Mouse (Mus musculus): ENCODE measurements around the gene Slc51a. TPM values are rescaled to one million over a fixed set of nuclear protein-coding genes. Genes with fewer than 3 reads are reported as not detected.

The Slc51a gene
- 1 to 10 TPM; 2.3 TPM for total RNA-seq (2021)
- long read RNA-seq, experiment 1, partial matches to known transcripts: 0 of 4 reads
- long read RNA-seq, experiment 1, other reads (novel, unspliced or antisense): 0 of 4 reads
- long read RNA-seq, experiment 2, partial matches to known transcripts: 0 of 4 reads
- long read RNA-seq, experiment 2, other reads (novel, unspliced or antisense): 0 of 4 reads

DNA sequence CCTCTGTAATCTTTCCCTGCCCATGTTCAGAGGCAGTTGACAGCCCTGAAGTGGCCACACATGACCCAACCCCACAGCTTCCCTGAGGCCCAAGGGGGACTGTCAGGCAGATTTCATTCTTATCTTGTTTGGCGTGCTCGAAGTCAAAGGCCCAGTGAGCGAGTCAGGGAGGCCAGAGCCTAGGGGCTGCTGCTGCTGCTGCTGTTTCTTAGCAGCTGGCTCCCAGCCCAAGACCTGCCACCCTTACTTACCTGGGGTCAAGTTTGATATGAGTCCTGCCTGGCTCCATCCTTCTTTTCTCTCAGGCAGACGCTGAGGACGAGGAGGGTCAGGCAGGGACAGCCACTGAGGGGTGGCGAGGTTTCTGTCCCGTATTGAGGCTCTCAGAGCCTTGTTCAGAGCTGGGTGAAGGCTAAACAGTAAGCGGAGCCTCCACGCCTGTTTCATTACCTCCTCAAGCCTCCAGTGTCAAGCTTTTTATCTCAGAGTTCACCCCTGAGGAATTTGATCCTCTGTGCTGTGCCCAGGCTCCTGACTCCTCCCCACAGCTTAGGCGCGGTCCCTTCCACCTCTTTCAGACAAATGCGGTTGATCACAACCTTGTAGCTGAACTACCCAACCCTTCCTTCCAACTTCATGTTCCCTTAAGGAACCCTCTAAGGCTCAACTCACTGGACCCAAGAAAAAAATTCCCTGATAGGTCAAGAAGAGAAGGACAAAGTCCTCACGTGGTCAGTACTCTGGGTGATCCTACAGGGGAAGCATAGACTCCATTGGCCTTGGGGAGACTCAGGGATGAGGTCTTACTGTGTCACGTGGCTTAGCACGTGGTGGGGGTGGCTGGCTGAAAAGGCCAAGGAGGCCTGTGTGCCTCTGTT is at the start of gene Slc51a:
Gene Slc51a (minus strand): TSS at position 646 of the 878 bp plus-strand sequence.
- intact Hi-C loops (cut with DNase I): no loop called here
- DNase-seq: peak in 1 of 2 experiments; percentile 22

- intact Hi-C loops (cut with DNase I): no loop called here
- peak; percentile 17 to 38 for DNase-seq
These were observed 47.6 kb upstream of the Slc51a start for GRCm38 (mm10) chr16:32535157-32535751.

DNA sequence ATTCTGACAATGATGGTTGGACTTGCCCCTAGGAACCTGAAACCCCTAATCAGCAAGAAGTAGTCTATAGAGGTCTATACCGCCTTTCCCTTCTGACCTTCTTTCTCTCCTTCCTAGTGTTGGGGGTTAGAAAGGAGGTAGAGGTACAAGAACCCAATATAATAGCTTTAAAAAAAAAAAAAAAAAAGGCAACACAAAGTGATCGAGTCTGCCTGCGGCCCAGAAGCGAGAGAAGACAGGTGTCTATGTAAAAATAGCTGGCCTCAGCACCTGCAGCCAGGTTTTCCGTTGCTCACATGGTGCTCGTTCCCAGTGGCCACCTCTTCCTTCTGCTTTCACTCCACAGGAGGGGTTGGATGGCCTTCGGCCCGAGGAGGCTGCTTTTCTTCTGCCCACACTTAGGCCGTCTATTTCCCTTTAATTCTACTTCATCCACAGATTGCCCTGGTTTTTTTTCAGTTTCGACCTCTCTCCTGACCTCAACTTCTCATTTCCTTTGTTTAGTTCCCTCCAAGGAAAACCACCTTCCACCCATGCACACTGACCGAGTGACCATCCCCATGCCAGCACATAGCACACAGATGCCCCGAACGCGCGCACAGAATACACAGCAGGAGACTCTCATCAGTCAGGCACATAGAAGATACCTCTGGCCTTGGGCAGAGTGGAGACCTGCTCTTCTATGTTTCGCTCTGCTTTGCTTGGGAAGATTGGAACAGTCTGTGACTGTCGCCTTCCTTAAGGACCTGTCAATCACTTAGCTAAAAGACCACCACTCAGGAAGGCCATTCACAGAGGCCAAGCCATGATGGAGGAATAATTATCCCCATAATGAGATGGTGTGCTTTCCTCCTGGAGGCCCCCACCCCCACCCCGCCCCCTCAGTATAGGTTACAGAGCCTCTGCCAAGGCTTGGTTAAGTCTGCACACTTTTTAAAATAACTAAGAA is 45.5 kb upstream of the Slc51a start:
- intact Hi-C loops (cut with DNase I): no loop called here
- DNase-seq: no peak

DNA sequence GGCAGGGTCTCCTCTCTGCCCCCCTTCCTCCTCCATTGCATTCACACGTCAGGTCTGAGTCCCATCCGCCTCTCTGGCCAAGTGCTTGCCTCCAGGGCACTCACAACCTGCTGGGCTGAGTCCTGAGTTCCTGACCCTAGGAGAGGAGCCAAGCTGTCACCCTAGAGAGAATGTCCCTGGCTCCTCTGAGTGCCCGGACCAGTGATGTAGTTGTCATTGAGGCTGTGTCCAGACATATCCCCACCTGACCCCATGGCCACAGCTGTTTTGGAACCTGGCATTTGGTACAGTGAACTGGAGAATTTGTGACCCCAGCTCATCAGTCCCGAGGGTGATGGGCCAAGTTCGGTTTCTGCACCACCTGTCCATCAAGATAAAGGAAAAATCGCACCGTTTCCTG is 39.2 kb upstream of the Slc51a start:
- peak; percentile 23 to 48 for DNase-seq
- intact Hi-C loops (cut with DNase I): no loop called here

- intact Hi-C loops (cut with DNase I): no loop called here
- peak in 1 of 2 experiments; percentile 22 for DNase-seq
These were observed 36.6 kb upstream of the Slc51a start for GRCm38 (mm10) chr16:32524244-32524615.

DNA sequence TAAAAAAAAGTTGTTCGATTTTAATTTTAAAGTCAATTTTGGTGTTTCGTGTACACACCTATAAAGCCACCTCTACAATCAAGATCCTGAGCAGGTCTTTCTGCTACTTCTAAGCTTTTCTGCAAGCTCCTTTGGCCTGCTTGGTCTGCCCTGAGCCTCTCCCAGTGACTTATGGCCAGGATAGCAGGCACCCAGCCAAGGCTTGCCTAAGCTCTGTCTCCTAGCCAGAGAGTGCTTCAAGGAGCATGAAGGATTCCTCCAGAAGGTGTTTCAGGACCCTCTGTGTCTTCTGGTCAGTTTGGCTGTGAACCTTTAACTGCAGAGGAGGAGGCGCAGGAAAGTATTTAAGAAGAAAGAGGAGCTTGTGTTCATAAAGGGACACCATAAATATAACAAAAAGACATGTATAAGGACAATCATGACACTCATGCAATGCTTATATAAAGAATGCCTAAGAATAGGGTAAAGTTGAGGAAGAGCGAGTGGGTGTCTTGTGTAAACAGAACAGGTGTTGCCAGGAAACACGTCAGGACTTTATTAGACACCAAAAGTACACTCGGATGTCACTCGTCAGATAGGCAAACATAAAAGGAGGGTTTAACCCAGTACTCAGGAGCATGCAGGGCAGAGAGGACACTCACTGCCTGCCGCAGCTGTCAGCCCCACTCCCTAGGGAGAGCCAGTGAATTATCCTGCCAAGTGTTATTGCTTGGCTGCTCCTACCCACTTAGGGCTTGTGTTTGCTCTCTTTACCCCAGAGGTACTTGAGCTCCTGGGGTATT is 36.0 kb upstream of the Slc51a start:
- peak; percentile 67 to 71 for DNase-seq
- intact Hi-C loops (cut with DNase I): no loop called here

GRCm38 (mm10) chr16:32522578-32523194 is 35.0 kb upstream of the Slc51a start:
- DNase-seq: no peak
- intact Hi-C loops (cut with DNase I): no loop called here

DNA sequence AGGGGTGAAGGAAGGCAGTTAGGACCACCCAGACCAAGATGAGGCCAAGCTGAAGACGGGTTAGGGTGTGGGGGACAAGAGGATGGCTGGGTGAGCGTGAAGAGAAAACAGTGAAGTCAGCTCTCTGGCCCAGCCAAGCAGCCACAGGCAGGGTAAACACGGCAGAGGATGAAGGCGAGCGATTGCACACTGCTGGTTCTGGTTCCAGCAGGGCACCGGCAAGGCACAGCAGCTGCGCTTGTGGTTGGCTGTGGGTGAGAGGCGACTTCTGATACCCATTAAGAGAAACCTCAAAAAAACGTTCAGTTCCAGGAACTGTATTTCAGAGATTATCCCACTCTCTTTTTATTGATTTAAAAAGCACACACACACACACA is 32.7 kb upstream of the Slc51a start:
- no peak for DNase-seq

DNA sequence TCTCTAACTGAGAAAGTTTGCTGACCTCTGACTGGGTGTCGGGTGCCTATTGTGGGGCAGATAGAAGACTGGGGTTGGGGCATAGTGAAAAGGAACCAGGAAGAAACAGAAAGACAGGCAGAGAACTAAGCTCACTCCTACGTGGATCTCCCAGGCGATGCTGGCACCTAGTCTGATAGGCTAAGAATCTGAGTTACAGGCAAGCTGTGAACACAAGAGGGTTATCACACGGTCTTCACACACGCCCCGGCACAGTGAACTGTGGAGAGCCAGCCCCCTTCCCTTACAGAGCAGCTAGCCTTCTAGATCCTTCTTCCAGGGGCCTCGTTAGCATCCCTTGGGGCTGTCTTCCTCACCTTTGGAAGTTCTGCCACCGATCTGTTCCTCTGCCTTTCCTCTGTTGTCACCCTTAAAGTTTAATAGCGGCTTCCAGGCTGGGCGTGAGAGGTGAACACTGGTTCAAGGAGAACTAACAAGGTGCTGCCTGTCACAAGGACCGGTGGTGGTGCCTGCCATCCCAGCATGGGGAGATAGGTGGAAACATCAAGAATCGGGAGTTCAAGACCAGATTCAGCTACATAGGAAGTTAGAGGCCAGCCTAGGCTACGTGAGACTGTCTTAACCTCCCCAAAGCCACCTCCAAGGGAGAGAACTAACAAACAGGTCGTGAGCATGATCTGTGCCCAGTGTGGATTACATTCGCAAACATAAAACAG is 32.1 kb upstream of the Slc51a start:
- intact Hi-C loops (cut with DNase I): no loop called here

More for the DNA sequence above, 32.7 kb upstream of the Slc51a start:
- intact Hi-C loops (cut with DNase I): no loop called here

DNA sequence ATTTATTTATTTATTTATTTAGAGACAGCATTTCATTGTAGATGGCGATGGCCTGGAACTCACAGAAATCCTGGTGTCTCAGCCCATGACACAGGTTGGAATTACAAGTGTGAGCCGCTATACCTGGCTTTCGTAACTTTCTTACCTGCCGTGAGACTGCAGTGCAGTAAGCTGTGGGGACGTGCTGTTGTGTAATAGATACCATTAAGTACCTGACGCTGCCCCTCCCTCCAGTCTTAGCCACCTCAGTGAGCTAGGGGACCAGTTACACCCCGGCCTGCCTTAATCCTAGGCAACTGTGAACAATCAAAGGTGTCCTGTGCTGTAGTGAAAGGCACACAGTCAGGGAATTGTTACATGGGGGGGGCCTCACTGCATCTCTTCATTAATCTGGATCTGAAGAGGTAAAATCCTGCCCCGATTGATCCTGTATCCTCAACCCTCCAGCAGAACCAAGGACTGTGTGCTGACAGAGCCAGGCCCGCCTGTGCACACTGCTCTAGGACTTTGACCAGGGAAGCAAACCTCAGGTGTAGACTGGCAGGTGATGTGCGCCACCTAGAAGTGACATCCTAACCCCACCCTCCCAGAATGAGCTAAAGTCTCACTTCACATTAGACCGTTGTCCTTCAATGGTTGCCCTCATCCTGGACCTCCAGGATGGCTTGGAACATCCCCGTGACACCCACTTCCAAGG is 30.3 kb upstream of the Slc51a start:
- intact Hi-C loops (cut with DNase I): no loop called here
- DNase-seq: no peak

More for the DNA sequence above, 32.1 kb upstream of the Slc51a start:
- DNase-seq: no peak

DNA sequence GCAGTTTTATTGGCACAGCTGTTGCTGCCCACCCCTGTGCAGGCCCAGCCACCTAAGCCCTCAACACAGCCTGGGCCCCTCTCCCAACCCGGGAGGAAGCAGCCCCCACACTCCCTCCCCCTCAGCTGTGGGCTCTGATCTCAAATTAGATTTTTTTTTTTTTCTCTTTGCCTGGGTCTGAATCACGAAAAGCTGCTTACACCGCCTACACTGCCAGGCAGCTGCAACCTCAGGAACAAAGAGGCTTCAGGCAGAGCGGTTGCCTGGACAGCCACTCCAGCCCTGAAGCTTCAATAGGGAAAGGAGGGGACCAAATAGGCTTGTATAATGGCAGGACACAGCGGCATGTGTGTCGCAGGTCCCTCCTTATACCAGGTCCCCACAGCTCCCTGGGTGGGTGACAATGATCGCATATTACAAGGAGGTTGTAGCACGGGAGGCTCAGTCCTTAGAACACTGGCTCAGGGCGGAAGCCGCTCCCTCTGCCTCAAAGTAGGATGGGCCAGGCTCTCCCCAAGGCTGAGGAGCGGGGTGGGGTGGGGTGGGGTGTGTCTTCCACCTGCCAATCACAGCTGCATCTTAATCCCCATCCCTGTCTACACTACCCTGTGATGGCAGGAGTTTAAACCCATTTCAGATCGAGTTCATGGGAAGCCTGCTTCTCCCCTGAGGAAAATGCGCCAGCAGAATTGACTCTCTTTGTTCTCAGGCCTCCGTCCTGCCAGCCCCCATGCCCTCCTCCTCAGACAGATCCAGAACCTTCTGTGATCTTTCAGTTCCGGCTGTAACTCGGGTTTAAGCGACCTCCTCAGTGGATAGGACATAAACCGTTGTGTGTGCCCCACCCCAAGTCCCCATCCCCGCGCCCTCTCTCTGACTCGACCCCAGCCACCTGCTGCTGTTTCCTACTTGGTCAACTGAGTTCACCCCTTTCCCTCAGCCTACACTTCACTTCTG is 28.6 kb upstream of the Slc51a start:
- DNase-seq: no peak
- intact Hi-C loops (cut with DNase I): no loop called here

DNA sequence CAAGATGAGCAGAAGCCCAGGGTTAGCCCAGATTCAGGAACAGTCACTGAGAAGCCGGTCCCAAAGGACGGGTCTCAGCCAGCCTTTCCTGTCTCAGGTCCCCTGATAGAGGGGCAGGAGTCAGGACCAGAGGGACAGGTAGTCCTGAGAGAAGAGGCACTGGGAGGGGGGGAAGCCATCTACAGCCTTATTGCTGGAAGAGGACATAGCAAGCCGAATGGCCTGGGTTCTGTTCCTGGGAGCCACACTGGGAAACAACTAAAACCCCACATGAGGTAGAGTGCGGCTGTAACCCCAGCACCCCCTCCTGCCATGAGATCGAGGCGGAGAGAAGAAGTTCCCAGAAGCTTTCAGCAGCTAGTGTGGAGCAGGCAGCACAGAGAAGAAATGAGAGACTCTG is 26.3 kb upstream of the Slc51a start:
- intact Hi-C loops (cut with DNase I): no loop called here
- no peak for DNase-seq

GRCm38 (mm10) chr16:32513401-32513800 is 25.7 kb upstream of the Slc51a start:
- intact Hi-C loops (cut with DNase I): no loop called here
- DNase-seq: no peak

- intact Hi-C loops (cut with DNase I): no loop called here
- DNase-seq: no peak
These were observed 25.2 kb upstream of the Slc51a start for GRCm38 (mm10) chr16:32512921-32513320.

GRCm38 (mm10) chr16:32511827-32512490 is 24.3 kb upstream of the Slc51a start:
- no peak for DNase-seq
- intact Hi-C loops (cut with DNase I): no loop called here

DNA sequence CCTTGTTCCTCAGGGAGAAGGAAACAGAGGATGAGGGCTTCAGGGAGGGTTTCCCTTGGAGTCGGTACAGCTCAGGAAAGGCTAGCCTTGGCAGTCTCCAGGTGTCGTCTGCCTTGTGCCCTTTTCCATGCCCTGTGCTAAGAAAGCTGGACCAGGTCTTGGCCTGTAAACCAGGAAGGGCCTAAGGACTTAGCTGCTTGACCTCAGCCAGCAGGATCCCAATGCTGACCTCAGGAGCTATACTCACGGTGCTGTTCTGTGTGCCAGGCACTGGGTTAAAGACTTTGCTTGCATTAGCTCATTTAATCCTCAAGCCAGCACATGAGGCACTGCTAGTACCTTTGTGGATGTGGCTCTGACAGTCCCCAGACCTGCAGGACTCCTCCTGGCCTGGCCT is 23.7 kb upstream of the Slc51a start:
- intact Hi-C loops (cut with DNase I): no loop called here
- DNase-seq: no peak

All from heart, postnatal 14 days (tissue).